Mouse (Mus musculus) layer of hippocampus, adult 9-11 months (tissue): Measurements from ENCODE around the gene Plcg1.

Experiments used
- DNase-seq: peaks from one replicate; pipeline ENCODE4 v3.0.0; 2022

The Plcg1 gene

GRCm38 (mm10) chr2:160731117-160731838 is at the start of gene Plcg1:
Gene Plcg1 (plus strand): TSS chr2:160731300.
- peak; percentile 94 for DNase-seq

DNA sequence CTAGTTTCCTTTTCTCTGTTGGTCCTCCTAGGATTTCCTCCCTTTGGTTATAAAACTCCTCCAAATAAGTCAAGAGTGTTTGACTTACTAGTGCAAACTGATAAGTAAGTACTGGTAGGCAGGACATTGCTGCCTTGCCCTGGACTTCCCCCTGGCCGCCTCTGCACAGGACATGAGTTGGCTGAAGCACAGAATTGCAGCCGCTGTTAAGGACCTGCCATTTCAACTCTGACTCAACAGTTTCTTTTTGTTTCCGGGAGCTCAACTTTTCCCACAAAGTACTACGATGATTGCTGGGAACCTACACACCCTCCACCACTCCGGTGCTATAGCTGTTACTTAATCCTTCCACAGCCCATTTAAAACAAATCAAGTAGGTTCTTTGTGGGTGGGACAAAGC is 30.8 kb upstream of the Plcg1 start:
- DNase-seq, result no peak

DNA sequence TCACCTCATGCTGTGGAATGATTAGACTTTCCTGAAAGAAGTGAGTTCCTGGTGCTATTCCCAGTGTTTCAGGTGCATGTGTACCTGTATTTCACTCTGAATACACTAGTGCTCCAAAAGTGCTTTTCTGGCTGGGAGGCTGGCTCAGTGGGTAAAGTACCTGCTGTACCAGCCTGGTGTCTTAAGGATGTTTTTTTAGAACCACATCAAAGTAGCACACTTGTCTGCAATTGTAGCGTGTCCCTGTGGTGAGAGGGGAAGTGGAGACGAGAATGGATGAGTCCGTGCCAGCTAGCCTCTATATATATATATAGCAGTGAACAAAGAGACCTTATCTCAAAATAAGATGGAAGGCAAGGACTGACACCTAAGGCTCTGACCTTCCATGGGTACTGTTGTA is 29.5 kb upstream of the Plcg1 start:
- no peak for DNase-seq

GRCm38 (mm10) chr2:160702824-160703223 is 28.3 kb upstream of the Plcg1 start:
- DNase-seq, result no peak

GRCm38 (mm10) chr2:160707673-160708072 is 23.4 kb upstream of the Plcg1 start:
- no peak for DNase-seq

DNA sequence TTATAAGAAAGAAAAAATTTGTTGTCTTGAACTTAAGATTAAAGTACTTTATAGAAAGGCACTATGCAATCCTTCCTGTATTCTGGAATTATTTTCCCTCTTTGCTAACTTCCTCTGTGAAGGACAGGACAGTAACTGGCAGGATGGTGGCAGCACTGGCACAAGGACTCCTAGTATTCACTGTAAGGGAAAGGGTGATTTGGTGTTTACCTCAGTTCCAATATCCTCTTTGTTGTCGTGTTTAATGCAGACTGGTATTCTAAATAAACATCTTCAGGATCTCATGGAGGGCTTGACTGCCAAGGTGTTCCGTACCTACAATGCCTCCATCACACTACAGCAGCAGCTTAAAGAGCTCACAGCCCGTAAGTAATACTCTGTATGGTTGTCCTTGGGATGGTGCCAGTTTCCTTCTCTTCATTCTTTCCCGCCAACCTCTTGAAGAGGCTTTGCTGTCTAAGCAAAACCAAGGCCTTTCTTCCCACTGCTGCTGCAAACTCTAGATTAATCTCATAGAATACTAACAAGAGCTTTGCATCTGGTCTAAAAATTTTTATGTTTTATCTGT is 15.6 kb upstream of the Plcg1 start:
- no peak for DNase-seq

- DNase-seq, result no peak
Measured at GRCm38 (mm10) chr2:160717269-160717668, 13.8 kb upstream of the Plcg1 start.

GRCm38 (mm10) chr2:160718811-160719210 is 12.3 kb upstream of the Plcg1 start:
- DNase-seq, result no peak

GRCm38 (mm10) chr2:160722714-160723113 is 8.4 kb upstream of the Plcg1 start:
- DNase-seq, result no peak

GRCm38 (mm10) chr2:160723613-160724375 is 7.3 kb upstream of the Plcg1 start:
- DNase-seq, result no peak

DNA sequence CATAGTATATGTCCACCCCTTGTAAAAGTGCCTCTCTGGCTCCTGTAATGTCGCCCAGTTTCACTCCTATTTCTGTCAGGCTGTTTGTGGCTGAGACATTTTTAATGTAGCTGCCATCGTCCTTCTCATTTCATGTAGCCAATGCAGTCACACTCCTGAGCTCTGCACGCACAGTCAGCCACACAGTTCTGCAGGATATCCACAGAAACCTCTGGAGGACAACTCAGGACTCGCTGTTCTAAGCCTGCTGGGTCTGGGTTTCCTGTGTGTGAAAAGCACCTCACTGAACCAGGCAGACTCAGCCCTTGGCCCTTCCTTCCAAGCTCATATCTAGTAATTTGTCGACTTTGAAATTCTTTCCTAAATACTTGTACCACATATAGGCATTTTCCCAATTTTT is 6.6 kb upstream of the Plcg1 start:
- DNase-seq, result no peak

GRCm38 (mm10) chr2:160725877-160726864 is 4.9 kb upstream of the Plcg1 start:
- DNase-seq, result no peak

- no peak for DNase-seq
Measured at GRCm38 (mm10) chr2:160728972-160729371, 2.1 kb upstream of the Plcg1 start.

GRCm38 (mm10) chr2:160729436-160729835 is 1.7 kb upstream of the Plcg1 start:
- DNase-seq, result no peak

GRCm38 (mm10) chr2:160729851-160730796 is 976 bp upstream of the Plcg1 start:
- DNase-seq, result no peak

DNA sequence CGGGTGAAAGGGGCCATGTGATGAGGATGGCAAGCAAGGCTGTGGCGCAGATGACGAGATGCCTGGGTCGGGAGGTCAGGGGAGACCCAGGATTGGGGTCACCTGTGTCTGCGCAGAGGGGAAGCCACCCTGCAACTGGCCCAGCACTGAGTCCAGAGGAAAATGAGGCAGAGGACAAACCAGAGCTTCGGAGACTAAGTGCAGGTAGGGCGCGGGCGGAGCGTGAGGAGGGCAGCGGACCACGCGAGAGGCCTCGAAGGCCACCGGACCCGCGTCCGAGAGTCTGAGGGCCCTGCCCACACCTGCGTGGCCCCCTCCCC is 343 bp upstream of the Plcg1 start:
- DNase-seq, result no peak

DNA sequence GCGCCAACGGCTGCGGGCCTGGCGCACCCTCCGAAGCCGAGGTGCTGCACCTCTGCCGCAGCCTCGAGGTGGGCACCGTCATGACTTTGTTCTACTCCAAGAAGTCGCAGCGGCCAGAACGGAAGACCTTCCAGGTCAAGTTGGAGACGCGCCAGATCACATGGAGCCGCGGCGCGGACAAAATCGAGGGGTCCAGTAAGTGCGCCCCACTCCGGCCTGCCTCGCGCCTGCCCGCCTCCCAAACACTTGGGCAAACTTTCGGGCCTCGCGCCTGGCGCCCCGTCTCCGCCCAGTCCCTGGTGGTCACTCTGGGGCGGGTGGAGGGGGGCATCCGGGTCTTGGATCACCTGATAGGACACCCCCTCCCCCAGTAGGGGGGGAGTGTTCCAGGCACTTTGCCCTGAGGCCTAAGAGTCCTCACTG is 750 bp downstream of the Plcg1 start:
- peak; percentile 50 for DNase-seq

DNA sequence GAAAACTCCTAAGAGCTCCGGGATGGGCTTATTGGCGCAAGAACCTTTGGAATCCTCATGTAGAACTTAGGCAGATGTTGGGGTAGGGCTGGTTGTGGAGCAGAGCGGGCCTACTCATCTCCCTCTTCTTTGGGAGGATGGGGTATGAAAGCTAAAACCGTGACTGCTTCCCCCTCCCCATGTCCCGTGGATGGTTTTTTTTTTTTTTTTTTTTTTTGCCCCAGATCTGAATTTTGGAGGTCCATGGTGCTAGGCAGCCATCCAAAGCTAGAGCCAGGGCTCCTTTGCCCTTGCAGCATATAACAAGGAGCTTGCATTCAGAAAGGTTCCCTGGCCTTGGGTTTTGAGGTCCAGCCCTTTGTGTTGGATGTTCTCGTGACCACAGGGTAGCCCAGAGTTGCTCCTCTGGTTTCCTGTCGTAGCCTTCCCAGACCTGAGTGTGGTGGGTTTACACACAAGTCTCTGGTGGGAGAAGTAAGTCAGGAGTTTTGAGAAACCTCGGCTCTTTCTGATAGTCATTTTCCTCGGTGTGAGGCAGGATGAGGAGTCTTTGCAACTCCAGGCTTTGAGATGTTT is 1.4 kb downstream of the Plcg1 start:
- no peak for DNase-seq

GRCm38 (mm10) chr2:160733131-160733531 is 2.0 kb downstream of the Plcg1 start:
- DNase-seq, result no peak

- no peak for DNase-seq
Measured at GRCm38 (mm10) chr2:160734331-160734730, 3.2 kb downstream of the Plcg1 start.

DNA sequence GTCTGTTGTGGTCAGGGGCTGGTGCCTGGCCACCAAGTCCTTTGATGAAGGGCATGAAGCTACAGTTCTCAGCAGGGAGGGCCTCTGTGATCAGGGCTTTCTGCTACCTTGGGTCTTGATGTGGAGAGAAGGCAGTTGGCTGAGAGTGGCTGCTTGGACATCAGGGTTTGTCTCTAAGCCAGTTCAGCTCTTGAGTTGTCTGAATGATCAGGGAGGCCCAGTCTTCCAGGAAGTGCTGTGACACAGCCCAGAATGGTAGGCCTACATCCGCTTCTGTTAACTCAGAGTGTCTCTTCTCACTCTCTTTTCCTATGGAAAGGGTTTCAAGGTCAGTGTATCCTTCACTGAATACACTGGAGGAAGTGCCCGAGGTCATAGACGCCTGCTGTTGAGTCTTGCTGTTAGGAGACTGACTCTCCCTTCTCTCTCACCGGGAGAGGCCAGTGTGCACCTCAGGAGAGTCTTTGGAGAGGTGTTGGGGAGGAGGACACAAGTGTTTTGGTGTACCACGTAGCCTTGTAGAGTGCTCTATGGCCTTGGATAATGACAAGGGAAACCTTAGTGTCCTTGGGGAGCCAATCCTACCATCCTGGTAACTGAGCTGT is 4.7 kb downstream of the Plcg1 start:
- no peak for DNase-seq
